ENCODE assay signal across 29 mouse cellular contexts in genomic region chr9:58722151-58722550, GRCm38 (mm10). TPM values are rescaled to one million over a fixed set of nuclear protein-coding genes. Genes with fewer than 3 reads are reported as not detected.
"Had no signal": no experiment of that assay in that cellular context is flagged by ENCODE, and none has a peak within 500 bp of the region (broad histone marks: within the 10 kb centered on the region; RNA-seq: fewer than 3 reads in every experiment).

No protein-coding gene starts in this region.

- H3K27ac ChIP-seq: embryonic facial prominence, embryonic 10.5 days; embryonic facial prominence, embryonic 12.5 days; embryonic facial prominence, embryonic 13.5 days; embryonic facial prominence, embryonic 15.5 days; forebrain, embryonic 10.5 days; forebrain, embryonic 12.5 days; forebrain, embryonic 13.5 days; forebrain, embryonic 15.5 days; gastrocnemius, adult 2 months; heart, adult 2 months had no signal

- H3K9ac ChIP-seq: embryonic facial prominence, embryonic 12.5 days; embryonic facial prominence, embryonic 13.5 days; embryonic facial prominence, embryonic 15.5 days; forebrain, embryonic 12.5 days; forebrain, embryonic 13.5 days; forebrain, embryonic 15.5 days; forebrain, postnatal 0 days had no signal

- H3K4me1 ChIP-seq: embryonic facial prominence, embryonic 10.5 days; embryonic facial prominence, embryonic 12.5 days; embryonic facial prominence, embryonic 13.5 days; embryonic facial prominence, embryonic 15.5 days; forebrain, embryonic 12.5 days; forebrain, embryonic 15.5 days had no signal

- ATAC-seq: forebrain, embryonic 13.5 days; forebrain, embryonic 14.5 days; forebrain, embryonic 15.5 days; forebrain, embryonic 16.5 days; forebrain, postnatal 0 days had no signal

- H3K36me3 ChIP-seq: embryonic facial prominence, embryonic 10.5 days; embryonic facial prominence, embryonic 12.5 days; embryonic facial prominence, embryonic 13.5 days; embryonic facial prominence, embryonic 15.5 days; forebrain, embryonic 10.5 days; forebrain, embryonic 12.5 days; forebrain, embryonic 15.5 days had no signal

- DNase-seq: cerebellum, adult 9-10 months; cerebellum, adult 9-11 months; cerebellum, postnatal 10 days; cerebellum, postnatal 14 days; cerebellum, postnatal 25 days; cerebellum, postnatal 36 days; embryo, embryonic 11 days; forebrain, postnatal 0 days; gastrocnemius, adult 2 months; gastrocnemius, postnatal 10 days; gastrocnemius, postnatal 14 days; gastrocnemius, postnatal 25 days; gastrocnemius, postnatal 36 days; heart, adult 11 months; heart, adult 18-20 months; heart, adult 2 months had no signal

- H3K9me3 ChIP-seq: embryonic facial prominence, embryonic 10.5 days; embryonic facial prominence, embryonic 12.5 days; embryonic facial prominence, embryonic 13.5 days; embryonic facial prominence, embryonic 15.5 days; forebrain, embryonic 10.5 days; forebrain, embryonic 12.5 days; forebrain, embryonic 13.5 days; forebrain, embryonic 15.5 days had no signal

- H3K4me2 ChIP-seq: embryonic facial prominence, embryonic 12.5 days; embryonic facial prominence, embryonic 13.5 days; embryonic facial prominence, embryonic 15.5 days; forebrain, embryonic 12.5 days; forebrain, embryonic 13.5 days; forebrain, embryonic 15.5 days had no signal

- H3K27me3 ChIP-seq: embryonic facial prominence, embryonic 12.5 days; embryonic facial prominence, embryonic 13.5 days; embryonic facial prominence, embryonic 15.5 days; forebrain, embryonic 12.5 days; forebrain, embryonic 13.5 days; forebrain, embryonic 15.5 days had no signal

- H3K4me3 ChIP-seq: embryonic facial prominence, embryonic 10.5 days; embryonic facial prominence, embryonic 12.5 days; embryonic facial prominence, embryonic 13.5 days; embryonic facial prominence, embryonic 15.5 days; erythroblast, embryonic 14.5 days; forebrain, embryonic 10.5 days; forebrain, embryonic 12.5 days; forebrain, embryonic 13.5 days; forebrain, embryonic 15.5 days; gastrocnemius, adult 2 months; heart, adult 2 months had no signal

RNA-seq across cellular contexts. Expression of gene Rec114, which starts 21.6 kb away (rescaled TPM):
- total RNA-seq: gastrocnemius, adult 2 months; gastrocnemius, postnatal 36 days; gastrocnemius, postnatal 4 days; granulocyte monocyte progenitor cell, adult 5-6 weeks had no signal
